Mouse (Mus musculus): ENCODE measurements around the gene D630045J12Rik. TPM values are rescaled to one million over a fixed set of nuclear protein-coding genes. Genes with fewer than 3 reads are reported as not detected.

The D630045J12Rik gene
- polyA plus RNA-seq, 2 experiments: 0.10 to 0.31 TPM

DNA sequence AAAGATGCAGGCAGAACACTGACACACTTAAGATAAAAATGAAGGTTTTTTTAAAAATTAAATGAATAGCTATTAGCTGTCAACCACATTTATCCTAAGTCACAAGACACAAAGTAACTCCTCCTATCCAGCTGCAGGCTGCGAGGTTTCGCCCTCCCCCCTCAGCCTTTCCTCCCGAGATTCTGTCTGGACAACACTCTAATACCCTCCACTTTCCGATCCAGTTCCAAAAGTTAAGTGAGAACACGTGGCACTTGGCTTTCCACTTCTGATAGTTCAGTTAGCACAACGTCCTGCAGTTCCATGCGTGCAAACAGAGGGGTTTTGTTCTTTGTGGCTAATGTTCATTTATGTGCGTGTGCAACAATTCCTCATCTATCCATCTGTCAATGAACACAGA is 69.0 kb downstream of the D630045J12Rik start:
- DNase-seq (ENCODE audit: low read depth in 3 of 3, low spot score in 3 of 3) (no peak), ATAC-seq (ENCODE audit: insufficient read depth) (no peak)
- 78% methylated on average over 8 of the region's 8 CpGs for WGBS (ENCODE audit: insufficient replicate concordance)
- Histone ChIP-seq H3K9me3 (ENCODE audit: control insufficient read depth, low read length) (no peaks in the 10 kb centered on the region), H3K36me3 (replicated peaks; ENCODE audit: control insufficient read depth, insufficient read depth, low read depth) (no peaks in the 10 kb centered on the region), H3K9ac (replicated peaks) (no peak overlapping the region), H3K4me2 (ENCODE audit: low read depth) (no peak overlapping the region), H3K4me1 (replicated peaks; ENCODE audit: control insufficient read depth in 2 of 2, insufficient read depth in 2 of 2, low read length in 1 of 2) (peaks cover 0 to 2% of the 10 kb centered on the region in 2 experiments; a peak in 1 of 4 replicates), H3K27me3 (ENCODE audit: control insufficient read depth, insufficient read depth, low read length) (no peaks in the 10 kb centered on the region), H3K27ac (no peak overlapping the region), H3K4me3 (ENCODE audit: insufficient read depth in 1 of 2, low read depth in 2 of 2, low read length in 2 of 2) (no peak overlapping the region)
- TF ChIP-seq CTCF (IDR thresholded peaks at IDR 0.05; ENCODE audit: low read depth) (no peak), EP300 (IDR thresholded peaks at IDR 0.05; ENCODE audit: low read depth) (no peak)

DNA sequence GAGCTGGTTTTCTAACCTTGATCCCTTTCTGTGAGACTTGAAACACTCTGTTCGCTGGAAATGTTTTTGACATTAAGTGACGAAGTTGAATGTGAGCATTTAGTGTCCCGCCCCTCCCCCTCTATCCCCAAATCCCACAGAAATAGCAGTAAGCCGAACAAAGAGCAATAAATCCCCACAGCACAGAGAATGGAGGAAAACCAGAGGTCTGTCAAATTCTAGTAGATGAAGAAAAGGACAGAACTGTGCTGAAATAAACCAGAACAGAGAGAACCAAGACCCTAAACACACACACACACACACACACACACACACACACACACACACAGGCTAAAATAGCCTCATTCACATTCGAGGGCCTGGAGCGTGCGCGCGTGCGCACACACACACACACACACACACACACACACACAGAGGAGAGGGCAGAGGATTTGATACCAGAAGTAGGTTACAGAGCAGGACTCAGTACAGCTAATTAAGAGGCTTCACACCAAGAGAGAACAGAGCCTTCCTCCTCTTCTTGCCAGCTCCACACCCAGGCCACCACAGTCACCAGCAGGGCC is 72.0 kb downstream of the D630045J12Rik start:
- no peaks in the 10 kb centered on the region for H3K9me3 ChIP-seq (ENCODE audit: control insufficient read depth, low read length)
- ATAC-seq (ENCODE audit: insufficient read depth) (no peak), DNase-seq (ENCODE audit: low read depth in 3 of 3, low spot score in 3 of 3) (no peak)
- no peaks in the 10 kb centered on the region for H3K27me3 ChIP-seq (ENCODE audit: control insufficient read depth, insufficient read depth, low read length)
- no peaks in the 10 kb centered on the region for H3K36me3 ChIP-seq (replicated peaks; ENCODE audit: control insufficient read depth, insufficient read depth, low read depth)
- peaks cover 0 to 2% of the 10 kb centered on the region in 2 experiments; a peak in 1 of 4 replicates for H3K4me1 ChIP-seq (replicated peaks; ENCODE audit: control insufficient read depth in 2 of 2, insufficient read depth in 2 of 2, low read length in 1 of 2)
- no peak overlapping the region for H3K27ac ChIP-seq
- H3K9ac ChIP-seq (replicated peaks): no peak overlapping the region
- H3K4me2 ChIP-seq (ENCODE audit: low read depth): no peak overlapping the region
- 64% methylated on average over 10 of the region's 10 CpGs for WGBS (ENCODE audit: insufficient replicate concordance)
- no peak overlapping the region for H3K4me3 ChIP-seq (ENCODE audit: insufficient read depth in 1 of 2, low read depth in 2 of 2, low read length in 2 of 2)
- no peak for TF ChIP-seq CTCF (IDR thresholded peaks at IDR 0.05; ENCODE audit: low read depth)
- no peak for TF ChIP-seq EP300 (IDR thresholded peaks at IDR 0.05; ENCODE audit: low read depth)

DNA sequence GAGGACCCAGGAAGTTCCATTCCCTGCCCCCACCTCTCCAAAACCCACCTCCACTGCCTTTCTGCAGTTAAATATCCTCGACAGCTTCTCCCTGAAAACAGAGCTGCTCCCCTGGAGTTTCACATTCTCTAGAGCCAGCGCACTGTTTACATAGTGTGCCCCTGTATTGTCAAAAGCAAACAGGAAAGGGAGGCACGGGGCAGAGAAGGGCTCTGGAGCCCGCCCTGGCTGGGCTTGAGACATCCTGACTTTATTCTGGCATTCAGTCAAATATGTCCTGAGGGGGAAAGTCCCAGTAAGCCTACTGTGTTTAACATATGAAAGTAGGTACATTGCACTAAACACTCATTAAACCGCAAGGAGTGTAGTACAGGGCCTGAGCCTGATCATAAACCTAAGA is 73.1 kb downstream of the D630045J12Rik start:
- Histone ChIP-seq H3K9me3 (ENCODE audit: control insufficient read depth, low read length) (no peaks in the 10 kb centered on the region), H3K4me1 (replicated peaks; ENCODE audit: control insufficient read depth in 2 of 2, insufficient read depth in 2 of 2, low read length in 1 of 2) (peaks cover 0 to 2% of the 10 kb centered on the region in 2 experiments; a peak in 1 of 4 replicates), H3K36me3 (replicated peaks; ENCODE audit: control insufficient read depth, insufficient read depth, low read depth) (no peaks in the 10 kb centered on the region), H3K27me3 (ENCODE audit: control insufficient read depth, insufficient read depth, low read length) (no peaks in the 10 kb centered on the region), H3K9ac (replicated peaks) (no peak overlapping the region), H3K27ac (no peak overlapping the region), H3K4me2 (ENCODE audit: low read depth) (no peak overlapping the region), H3K4me3 (ENCODE audit: insufficient read depth in 1 of 2, low read depth in 2 of 2, low read length in 2 of 2) (no peak overlapping the region)
- TF ChIP-seq EP300 (IDR thresholded peaks at IDR 0.05; ENCODE audit: low read depth) (no peak), CTCF (IDR thresholded peaks at IDR 0.05; ENCODE audit: low read depth) (no peak)
- DNase-seq (ENCODE audit: low read depth in 3 of 3, low spot score in 3 of 3) (no peak), ATAC-seq (ENCODE audit: insufficient read depth) (no peak)
- WGBS (ENCODE audit: insufficient replicate concordance): 53% methylated on average over 5 of the region's 5 CpGs

DNA sequence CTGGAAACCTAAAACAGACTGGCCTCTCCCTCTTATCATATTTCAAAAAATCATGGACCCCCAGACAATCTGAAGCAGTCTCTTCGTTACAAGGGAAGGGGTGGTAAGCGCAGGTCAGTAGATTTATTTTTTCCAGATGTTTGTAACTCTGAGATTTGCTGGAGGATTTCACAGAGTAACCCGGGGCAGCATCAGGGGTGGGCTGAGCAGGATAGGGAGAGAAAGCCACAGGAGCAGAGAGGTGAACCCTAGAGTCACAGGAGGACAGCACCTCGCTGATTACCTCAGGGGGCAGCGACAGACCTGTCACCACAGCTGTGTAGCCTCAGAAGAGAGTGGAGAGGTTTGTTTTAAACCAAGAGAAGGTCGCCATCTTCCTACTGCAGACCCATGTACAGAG is 88.4 kb downstream of the D630045J12Rik start:
- H3K9ac ChIP-seq (replicated peaks): no peak overlapping the region
- no peak overlapping the region for H3K27ac ChIP-seq
- no peak for DNase-seq (ENCODE audit: low read depth in 3 of 3, low spot score in 3 of 3)
- no peak overlapping the region for H3K4me2 ChIP-seq (ENCODE audit: low read depth)
- H3K4me1 ChIP-seq (replicated peaks; ENCODE audit: control insufficient read depth in 2 of 2, insufficient read depth in 2 of 2, low read length in 1 of 2): no peaks in the 10 kb centered on the region
- TF ChIP-seq CTCF (IDR thresholded peaks at IDR 0.05; ENCODE audit: low read depth) (no peak), EP300 (IDR thresholded peaks at IDR 0.05; ENCODE audit: low read depth) (no peak)
- no peaks in the 10 kb centered on the region for H3K27me3 ChIP-seq (ENCODE audit: control insufficient read depth, insufficient read depth, low read length)
- H3K36me3 ChIP-seq (replicated peaks; ENCODE audit: control insufficient read depth, insufficient read depth, low read depth): no peaks in the 10 kb centered on the region
- WGBS (ENCODE audit: insufficient replicate concordance): 64% methylated on average over 6 of the region's 6 CpGs
- ATAC-seq (ENCODE audit: insufficient read depth): no peak
- no peaks in the 10 kb centered on the region for H3K9me3 ChIP-seq (ENCODE audit: control insufficient read depth, low read length)
- no peak overlapping the region for H3K4me3 ChIP-seq (ENCODE audit: insufficient read depth in 1 of 2, low read depth in 2 of 2, low read length in 2 of 2)

DNA sequence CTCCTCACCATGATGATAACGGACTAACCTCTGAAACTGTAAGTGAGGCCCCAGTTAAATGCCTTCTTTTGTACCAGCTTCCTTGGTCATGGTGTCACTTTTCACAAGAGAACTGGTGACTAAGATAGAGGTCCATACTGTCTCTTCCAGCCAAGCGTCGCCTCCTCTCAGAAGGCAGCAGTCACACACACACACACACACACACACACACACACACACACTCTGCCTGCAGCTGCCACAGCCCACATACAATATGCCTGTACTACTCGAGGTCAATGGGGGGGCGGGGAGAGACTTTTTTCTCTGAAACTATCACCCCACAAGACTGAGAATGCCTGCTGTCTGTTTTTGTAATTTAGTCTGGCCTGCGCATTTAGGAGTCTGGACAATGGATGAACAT is 89.1 kb downstream of the D630045J12Rik start:
- ATAC-seq (ENCODE audit: insufficient read depth): no peak
- no peak for TF ChIP-seq EP300 (IDR thresholded peaks at IDR 0.05; ENCODE audit: low read depth)
- TF ChIP-seq CTCF (IDR thresholded peaks at IDR 0.05; ENCODE audit: low read depth): no peak
- Histone ChIP-seq H3K9ac (replicated peaks) (no peak overlapping the region), H3K27ac (no peak overlapping the region), H3K9me3 (ENCODE audit: control insufficient read depth, low read length) (no peaks in the 10 kb centered on the region), H3K4me1 (replicated peaks; ENCODE audit: control insufficient read depth in 2 of 2, insufficient read depth in 2 of 2, low read length in 1 of 2) (no peaks in the 10 kb centered on the region), H3K36me3 (replicated peaks; ENCODE audit: control insufficient read depth, insufficient read depth, low read depth) (no peaks in the 10 kb centered on the region), H3K4me2 (ENCODE audit: low read depth) (no peak overlapping the region), H3K27me3 (ENCODE audit: control insufficient read depth, insufficient read depth, low read length) (no peaks in the 10 kb centered on the region), H3K4me3 (ENCODE audit: insufficient read depth in 1 of 2, low read depth in 2 of 2, low read length in 2 of 2) (no peak overlapping the region)
- WGBS (ENCODE audit: insufficient replicate concordance): 56% methylated on average over 6 of the region's 6 CpGs
- no peak for DNase-seq (ENCODE audit: low read depth in 3 of 3, low spot score in 3 of 3)
